Mouse (Mus musculus): ENCODE results near the gene Gjb2.

The Gjb2 gene

DNA sequence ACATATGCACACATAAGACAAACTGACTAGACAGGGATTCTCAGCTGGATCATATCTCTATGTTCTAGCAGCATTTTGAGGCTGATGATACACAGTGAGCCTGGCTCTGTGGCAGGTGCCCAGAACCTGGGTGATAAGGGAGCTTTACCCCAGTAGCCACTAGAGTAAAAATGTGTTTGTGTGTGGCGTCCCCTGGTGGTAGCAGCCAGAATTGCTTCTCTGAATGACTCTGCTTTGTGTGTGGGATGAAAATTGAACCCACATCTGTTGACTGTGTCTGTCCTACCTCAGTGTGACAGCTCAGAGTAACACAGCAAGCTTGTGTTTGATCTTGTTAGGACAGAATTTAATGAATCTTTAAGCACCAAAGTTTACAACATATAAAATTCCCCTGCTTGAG lies 44.5 kb downstream of the Gjb2 start:
- DNase-seq: peak; percentile 42

DNA sequence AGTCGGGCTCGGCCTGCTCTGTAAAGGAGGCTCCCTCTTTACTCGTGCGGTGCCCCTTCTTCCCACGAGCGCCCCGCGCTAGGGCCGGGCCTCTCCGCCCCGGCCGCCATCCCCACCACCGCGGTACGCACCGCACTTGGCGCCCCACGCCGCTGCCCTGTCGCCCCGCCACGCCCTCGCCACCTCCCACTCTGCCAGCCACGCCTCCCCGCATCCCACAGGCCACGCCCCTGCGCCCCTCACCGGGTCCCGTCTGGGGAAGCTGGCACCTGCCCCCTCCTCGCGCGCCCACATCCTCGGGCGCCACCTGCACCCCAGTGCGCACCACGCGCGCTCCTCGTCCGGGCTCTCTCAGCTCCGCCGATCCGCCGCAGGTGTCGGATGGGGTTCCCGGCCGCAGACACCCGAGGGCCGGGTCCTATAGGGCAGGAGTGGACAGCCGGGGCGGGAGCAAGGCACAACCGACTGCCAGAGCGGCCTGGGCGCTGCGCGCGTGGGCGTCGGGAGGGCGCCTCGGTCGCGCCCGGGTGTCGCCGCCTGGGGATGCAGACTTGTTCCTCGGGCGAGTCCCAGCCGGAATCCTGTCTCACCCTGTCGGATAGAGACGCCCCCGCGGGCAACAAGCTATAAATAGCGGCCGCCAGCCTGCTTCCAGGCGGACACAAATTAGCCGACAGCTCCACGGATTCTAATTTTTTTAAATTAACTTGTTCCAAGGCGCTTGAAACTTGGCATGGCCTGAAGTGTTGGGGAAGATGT lies 46.8 kb downstream of the Gjb2 start, which contains the start of gene Gja3:
Gene Gja3, minus strand, starts transcription at position 538 of the 759 bp plus-strand sequence.
- no peak for DNase-seq

DNA sequence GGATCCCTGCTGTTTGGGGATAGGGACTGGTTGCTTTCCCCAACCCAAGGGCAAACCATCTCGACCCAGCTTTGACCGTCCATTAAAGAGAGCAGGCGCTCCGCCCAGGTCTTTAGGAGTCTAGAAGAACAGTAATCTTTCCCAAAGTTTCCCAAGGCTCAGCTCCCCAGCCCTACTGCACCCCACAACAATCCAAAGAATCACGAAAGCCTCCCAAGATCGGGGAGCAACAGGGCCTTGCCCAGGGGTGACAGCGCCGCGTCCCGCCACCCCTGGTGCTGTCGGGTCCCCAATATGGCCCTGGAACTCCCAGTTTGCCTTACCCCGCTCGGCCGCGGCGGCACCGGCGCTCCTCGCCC lies 47.3 kb downstream of the Gjb2 start:
- no peak for DNase-seq

DNA sequence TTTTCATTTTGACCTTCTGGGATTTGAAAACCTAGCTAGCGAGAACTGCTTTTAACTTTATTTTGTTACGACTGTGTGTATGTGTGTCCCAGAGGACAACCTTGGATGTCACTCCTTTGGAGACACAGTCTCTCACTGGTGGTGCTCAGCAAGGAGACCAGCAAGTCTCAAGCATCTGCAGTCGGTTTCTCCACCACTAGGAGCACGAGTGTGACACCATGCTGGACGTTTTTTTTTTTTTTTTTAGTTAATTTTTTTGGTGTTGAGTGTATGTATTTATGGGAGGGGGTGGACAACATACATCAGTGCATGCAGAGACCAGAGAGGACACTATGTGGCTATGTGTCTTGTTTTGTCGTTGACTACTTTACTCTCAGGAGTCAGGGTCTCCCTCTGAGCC lies 51.8 kb downstream of the Gjb2 start:
- DNase-seq: no peak

All from cerebellum, adult 9-10 months (tissue).